Mouse (Mus musculus) lung, postnatal 25 days (tissue): ENCODE data around the gene Esr1.

Source experiments
- DNase-seq: peaks from one replicate; pipeline ENCODE4 v3.0.0; 2022; ENCODE audit warnings: low spot score

Esr1 gene

DNA sequence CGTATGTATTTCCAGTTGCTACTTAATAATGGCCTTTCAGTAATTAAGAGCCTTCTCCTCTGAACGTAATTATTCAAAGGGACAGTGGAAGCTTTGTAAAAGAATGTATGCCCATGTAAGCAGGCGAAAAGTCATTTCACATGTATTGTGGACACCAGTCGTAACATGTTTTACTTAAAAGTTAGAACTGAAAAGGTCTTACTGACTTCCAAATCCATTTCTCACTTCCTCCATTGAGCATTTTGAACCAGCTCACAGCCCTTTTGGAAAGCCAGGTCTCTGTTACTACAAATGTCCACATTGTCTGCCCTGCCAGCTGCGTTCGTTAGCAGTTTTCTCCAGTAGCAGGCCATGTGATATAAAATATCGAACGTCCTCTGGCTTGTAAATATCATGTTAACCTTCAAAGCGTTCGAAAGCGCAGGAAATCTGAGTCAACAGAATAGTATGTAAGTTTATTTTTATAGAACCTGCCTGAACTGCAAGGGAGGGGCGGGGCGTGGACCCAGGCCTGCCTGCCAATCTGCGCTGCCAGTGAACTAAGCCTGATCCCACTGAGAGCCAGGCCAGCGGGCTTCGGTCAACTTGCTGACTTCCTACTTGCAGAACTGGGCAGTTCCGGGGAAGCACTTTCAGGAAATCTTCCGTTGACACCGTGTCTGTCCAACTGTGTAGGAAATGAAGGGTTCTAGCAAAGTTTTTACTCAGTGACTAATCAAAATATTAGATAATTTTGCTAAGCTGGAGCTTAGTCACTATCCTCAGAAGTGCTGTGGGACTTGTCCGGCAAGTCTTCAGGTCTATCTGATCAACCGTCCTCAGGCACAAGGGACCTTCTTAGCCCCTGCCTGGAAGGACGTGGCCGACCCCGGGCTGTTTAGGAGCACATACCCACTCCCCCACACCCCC, 9.5 kb downstream of the Esr1 start:
- DNase-seq, result peak; percentile 41

DNA sequence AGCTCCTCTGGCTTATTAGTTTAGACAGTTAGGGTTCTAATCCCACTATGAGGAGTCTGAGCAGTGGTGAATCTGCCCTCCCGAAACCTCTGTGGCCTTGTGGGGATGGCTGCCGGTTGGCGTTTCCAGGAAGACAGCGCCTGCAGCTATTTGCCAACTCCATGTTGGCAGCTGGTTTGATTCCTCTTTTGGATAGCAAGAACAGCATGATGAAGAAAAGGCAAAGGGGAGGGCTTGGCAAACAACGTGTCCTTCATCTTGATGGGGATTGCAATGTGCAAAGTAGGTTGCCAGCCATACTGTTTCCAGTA, 10.1 kb downstream of the Esr1 start:
- no peak for DNase-seq

GRCm38 (mm10) chr10:4623319-4623718, 11.9 kb downstream of the Esr1 start:
- no peak for DNase-seq

- no peak for DNase-seq
Measured at GRCm38 (mm10) chr10:4624581-4624980, 13.2 kb downstream of the Esr1 start.

- no peak for DNase-seq
Measured at GRCm38 (mm10) chr10:4625300-4625699, 13.9 kb downstream of the Esr1 start.

- DNase-seq, result no peak
Measured at GRCm38 (mm10) chr10:4626432-4626831, 15.0 kb downstream of the Esr1 start.

GRCm38 (mm10) chr10:4626996-4627395, 15.6 kb downstream of the Esr1 start:
- DNase-seq, result no peak

GRCm38 (mm10) chr10:4627415-4627814, 16.0 kb downstream of the Esr1 start:
- DNase-seq, result no peak

- no peak for DNase-seq
Measured at GRCm38 (mm10) chr10:4629314-4629713, 17.9 kb downstream of the Esr1 start.

- no peak for DNase-seq
Measured at GRCm38 (mm10) chr10:4632211-4632704, 20.9 kb downstream of the Esr1 start.

DNA sequence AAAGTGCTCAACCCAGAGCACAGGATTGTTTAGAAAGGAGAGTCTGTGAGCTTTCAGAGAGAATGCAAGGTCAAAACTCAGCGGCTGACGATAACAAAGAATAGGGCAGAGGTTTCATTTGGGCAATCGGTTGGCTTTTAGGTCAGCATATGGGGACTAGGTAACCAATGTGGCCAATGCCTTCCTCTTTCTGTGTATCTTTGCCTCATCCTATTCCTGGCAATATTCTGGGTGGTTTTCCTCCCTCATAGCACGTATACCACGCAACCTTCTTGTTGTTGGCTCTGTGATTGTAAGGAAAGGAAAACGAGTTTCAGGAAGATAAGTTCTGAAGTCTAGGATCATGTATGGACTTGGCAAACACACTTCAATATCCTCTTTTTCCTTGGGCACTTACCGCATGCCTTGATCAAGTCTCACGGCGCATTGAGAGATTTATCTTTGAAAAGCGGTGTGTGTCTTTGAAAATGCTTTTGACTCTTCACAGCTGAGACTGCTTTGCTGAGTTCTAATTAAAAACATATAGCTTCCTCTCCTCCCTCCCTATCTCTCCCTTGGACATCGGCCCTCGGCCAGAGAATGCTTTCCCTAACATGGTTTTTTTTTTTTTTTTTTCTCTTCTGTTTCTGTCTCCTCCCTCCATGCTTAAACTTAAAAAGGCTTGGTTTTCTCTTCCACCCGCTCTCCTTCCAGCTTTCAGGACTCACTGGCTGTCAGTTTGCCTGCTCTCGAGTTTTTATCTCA, 22.1 kb downstream of the Esr1 start:
- DNase-seq, result no peak

- no peak for DNase-seq
Measured at GRCm38 (mm10) chr10:4635740-4636139, 24.3 kb downstream of the Esr1 start.

DNA sequence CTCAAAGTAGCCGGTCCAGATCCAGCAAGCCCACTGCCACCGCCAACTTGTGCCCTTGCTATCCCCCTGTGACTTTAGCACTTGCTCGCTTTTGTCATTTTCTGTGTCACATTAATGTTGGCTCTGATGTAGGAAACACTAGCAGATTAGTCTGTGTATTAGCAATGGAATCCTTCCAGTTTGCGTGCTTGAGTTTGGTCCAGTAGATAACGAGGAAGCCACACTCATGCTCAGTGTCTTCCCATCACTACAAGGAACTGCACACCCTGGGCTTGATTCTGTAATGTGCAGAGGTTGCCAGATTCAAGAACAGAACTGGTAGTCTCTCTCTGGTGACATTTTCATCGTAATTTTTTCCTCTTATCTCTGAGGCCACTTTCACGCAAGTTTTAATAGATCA, 34.7 kb downstream of the Esr1 start:
- no peak for DNase-seq

DNA sequence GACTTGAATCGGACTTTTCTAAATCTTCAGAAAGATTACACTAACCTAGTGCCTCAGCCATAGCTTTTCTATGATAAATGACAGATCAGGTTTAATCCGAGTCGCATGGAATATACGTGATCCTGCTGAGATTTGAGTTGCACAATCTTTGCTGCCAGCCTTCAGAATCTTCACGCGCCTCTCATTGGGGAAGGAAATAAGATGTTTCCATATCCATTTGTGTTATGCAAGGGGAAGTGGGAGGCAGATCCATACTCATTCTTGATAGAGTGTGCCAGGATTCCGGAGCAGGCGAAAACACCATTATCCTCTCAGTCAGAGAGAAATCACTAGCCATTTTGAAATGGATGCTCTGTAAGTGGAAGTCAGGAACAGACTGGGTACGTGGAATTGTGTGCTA, 35.5 kb downstream of the Esr1 start:
- DNase-seq, result no peak

DNA sequence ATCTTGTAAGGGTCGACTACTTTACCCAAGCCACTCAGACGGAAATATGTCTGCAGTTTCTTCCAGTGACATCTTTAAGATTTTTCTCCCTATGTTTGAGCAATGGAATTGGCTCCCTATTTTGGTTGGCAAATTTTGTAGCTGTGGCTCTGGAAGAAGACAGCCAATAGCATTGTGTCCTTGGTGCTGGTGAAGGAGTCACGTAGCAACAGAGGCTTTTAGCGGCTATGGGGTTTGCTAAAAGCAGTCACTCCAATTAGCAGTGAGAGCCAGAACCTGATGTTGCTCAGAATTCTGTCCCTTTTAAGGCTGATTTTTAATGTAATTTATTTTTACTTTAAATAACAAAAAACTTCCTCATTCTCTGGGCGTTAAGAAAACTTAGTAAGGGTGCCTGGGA, 54.0 kb downstream of the Esr1 start:
- no peak for DNase-seq

- no peak for DNase-seq
Measured at GRCm38 (mm10) chr10:4667006-4667405, 55.6 kb downstream of the Esr1 start.

DNA sequence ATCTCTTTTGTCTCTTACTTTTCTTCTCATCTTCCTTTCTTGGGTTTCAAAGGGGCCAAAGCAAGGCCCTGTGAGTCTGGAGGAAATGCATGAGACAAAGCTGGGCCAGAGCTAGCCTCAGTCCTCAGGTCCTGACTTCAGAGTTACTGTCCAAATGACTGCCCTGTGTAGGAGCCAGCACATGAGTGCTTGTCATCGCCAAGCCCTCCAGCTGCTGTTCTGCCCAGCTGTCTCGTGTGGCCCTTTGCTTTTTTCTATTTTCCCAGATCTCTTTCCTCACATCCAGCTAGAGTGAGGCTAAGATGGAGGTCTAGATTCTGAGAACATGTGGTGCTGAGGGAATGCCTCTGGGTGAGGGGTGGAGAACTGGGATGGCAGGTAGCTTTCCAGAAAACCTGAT, 58.7 kb downstream of the Esr1 start:
- DNase-seq, result no peak

DNA sequence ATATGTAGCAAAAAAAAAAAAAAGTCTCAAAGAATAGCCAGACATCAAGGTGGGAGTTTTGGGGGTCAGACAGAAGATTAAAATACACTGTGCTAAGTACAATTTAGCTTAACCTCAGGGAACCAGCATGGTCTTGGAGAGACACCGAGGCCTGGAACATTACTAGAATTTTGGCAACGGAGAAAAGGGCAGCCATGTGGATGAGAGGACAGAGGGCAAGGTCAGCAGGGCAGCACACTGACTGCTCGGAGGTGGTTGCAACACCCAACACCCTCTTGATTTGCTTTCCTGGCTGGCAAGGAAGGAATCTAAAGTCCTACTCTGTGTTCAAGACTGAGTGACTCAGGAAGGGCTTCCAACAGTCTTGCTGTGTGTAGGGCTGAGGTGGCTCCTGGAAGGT, 60.5 kb downstream of the Esr1 start:
- peak; percentile 2 for DNase-seq

DNA sequence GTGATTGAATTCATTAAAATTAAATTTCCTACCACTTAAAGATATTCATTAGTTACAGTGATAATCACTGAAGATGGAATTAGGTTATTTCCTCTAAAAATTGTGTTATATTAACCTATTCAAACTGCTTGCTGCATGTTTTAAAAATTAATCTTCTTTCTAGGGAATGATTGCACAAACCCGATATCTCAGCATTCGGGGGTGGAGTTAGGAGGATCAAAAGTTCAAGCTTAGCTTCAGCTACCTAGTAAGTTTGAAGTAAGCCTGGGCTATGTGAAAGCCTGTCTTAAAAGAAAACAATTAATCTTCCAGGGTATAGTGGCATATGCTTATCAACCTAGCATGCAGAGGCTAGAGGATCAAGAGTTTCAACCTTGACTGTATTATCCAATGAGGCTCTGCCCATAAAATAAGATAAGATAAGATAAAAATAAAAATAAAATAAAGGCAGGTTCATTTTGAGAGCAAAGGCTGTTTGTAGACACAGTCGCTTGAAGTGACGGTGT, 62.0 kb downstream of the Esr1 start:
- DNase-seq, result no peak

DNA sequence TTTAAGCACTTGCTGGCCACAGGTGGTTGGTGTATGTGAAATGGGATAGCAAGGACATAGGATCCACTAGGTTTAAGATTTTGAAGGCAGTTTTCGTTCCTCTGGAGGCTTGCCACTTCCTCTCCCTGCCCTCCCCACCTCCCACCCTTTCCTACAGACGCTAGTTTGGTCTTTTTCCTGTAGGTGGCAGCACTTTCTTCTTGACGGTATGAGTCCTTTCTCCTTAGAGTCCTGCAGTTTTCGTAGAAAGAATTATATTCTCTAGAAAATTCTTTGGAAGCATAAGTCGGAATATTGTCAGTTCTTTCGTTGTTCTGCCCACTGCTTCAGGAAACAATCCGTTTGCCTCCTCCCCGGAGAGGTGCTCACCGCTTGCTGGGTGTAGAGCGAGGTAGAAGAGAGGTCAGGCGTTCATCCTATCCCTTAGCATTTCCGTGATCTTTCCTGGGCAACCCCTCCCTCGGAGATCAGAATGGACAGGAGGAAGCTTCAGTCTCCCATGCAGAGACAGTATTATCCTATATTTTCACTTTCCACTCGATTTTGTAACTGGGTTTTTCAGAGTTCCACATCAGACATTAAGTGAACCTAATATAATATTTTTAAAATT, 63.7 kb downstream of the Esr1 start:
- DNase-seq, result peak; percentile 10

- no peak for DNase-seq
Measured at GRCm38 (mm10) chr10:4683106-4683505, 71.7 kb downstream of the Esr1 start.

DNA sequence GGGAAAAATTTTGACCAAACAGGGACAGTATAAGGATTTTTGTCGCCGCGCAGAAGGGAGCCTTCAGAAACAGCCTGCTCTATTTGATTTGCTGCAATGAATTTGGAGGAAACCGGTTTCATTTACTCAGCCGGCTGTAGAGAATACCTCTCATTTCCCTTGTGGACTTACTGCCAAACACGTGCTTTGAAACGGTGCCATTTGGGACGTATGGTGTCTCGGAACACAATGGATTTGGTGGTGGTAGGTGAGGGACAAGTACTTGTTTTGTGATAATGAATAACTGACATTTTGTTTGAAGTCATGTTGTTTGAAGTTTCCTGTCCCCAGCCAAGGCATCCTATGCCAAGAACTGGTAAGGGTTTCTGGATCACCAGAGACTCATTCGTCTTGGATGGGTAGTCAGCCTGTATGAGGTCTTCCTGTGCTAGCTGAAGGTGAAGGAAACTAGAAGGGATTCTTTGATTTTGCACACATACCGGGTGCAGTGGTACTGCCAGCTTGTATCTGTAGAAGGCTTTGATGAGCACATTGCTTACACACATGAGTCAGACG, 72.4 kb downstream of the Esr1 start:
- DNase-seq, result no peak
